Mouse (Mus musculus): ENCODE measurements around the gene Wdr81.

The Wdr81 gene

DNA sequence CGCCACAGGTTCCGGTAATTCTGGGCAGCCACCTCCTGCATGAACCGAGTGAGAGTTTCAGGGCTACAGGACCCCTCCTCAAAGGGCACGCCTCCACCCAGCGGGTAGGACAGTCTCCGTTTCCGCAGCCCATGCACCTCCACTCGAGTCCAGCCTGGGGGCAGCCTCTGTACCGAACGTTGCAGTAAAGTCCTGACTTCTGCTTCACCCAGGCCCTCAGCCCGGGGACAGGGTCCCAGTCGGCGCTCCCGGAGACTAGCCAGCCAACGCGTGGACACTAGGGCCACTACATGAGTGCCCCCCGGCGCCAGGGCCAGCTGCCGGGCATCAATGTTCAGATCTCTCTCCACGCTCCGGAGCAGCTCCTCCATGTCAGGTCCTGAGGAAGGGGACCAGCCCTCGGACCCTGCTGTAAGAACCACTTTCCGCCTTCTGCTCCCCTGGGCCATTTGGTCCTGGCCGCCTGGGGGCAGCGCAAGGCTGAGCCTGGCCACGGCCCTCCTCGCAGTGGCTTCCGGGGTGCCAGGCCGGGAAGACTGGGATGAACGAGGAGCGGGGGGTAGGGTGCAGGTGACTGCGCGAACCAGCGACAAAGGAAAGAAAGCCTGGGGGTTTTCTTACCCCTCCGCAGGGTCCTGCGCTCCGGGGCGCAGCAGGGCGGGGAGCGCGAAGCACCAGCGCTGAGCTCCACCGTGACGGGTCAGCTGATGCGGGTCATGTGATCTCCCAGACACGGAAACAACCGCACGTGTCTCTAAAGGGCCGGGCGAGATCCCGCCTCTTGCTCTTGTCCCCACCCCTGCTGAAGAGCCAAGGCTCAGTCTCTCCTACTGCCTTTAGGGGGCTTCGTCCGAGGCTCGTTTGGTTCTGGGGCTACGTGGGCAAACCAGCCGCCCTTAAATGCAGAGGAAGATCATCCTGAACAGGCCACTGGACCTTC, at the start of gene Wdr81:
Gene Wdr81, minus strand, starts transcription at position 727 of the 940 bp plus-strand sequence.
- peak; percentile 80 to 86 for DNase-seq (ENCODE audit: low spot score in 2 of 2)

DNA sequence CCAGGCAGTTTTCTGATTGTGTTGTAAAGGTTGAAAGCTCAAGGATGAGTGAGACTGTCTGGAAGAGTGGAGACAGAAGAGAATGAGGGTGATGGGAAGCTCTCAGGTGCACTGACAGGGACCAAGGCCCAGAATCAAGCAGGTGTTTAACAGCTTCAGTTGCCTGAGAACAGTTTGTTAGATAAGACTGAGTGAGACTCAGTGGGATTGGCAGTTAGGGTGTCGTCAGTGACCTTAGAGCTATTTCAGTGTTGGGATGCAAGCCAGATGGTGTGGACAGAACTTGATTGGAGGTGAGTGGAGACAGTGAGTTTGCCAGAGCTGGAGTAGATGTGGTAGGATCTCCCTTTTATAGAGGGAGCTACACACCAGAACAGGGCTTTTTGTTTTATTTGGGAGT, 43.6 kb upstream of the Wdr81 start:
- no peak for DNase-seq (ENCODE audit: low spot score in 2 of 2)

DNA sequence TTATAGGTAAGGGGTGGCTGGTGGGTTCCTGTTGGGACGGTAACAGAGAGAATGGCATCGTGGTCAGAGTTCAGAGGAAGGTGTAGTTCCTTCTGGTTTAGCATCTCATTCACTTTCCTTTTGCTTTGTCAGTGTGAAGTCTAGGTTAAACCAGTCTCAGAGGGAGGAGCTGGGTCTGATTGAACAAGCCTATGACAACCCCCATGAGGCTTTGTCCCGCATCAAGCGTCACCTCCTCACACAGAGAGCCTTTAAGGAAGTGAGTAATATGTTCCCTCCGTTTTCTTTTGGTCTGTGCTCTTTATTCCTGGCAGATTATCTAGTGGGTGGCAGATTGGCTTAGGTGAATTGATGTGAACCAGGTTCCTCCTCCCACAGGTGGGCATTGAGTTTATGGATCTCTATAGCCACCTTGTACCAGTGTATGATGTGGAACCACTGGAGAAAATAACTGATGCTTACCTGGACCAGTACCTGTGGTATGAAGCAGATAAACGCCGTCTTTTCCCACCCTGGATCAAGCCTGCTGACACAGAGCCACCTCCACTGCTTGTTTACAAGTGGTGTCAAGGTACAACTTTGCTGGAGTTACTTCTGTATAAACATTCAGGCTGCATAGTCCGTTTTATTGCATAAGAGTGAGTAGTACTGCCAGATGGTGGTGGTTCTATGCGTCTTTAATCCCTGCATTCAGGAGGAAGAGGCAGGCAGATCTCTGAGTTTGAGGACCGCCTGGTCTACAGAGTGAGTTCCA, 40.0 kb upstream of the Wdr81 start:
- DNase-seq (ENCODE audit: low spot score in 2 of 2), result no peak

DNA sequence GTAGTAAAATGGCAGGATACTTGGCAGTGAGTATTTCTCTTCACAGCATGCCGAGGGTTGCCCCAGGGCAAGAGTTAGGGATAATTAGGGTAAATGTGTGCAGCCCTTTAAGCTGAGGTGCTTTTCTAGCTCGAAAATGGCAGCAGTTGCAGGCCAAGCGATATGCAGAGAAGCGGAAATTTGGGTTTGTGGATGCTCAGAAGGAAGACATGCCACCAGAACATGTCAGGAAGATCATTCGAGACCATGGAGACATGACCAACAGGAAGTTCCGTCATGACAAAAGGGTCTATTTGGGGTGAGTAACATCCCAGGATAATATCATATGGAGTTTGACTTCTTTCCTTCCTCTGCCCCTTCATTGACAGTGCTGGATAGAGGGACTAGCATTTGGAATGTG, 33.0 kb upstream of the Wdr81 start:
- DNase-seq (ENCODE audit: low spot score in 2 of 2), result no peak

DNA sequence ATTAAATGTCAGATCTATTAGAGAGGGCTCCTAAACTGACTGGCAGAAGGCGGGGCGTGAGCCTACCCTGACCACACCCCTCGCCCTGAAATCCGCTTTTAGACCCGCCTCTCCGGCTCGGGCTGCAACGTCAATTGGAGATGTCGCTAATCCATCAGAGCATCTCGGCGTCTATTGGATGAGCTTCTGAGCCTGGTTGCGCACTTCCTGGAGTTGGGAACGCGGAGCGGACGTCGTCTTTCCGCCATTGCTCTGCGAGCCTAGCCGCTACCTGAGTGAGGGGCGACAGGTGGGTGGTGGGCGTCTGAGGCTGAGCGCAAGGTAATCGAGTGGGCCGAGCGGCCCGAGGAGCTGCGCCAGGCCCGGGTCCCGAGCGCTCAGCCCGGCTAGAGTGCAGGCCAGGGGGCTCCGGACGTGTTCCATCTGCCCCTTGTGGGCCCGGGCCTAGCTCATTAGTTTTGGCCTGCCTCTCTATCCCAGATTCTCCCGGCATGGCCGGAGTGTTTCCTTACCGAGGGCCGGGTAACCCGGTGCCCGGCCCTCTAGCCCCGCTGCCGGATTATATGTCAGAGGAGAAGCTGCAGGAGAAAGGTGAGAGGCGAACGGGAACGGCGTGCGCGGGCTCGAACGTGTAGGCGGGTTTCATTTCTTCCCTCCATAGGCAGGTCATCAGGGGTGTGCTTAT, 32.2 kb upstream of the Wdr81 start, which contains the start of gene Prpf8:
Gene Prpf8, plus strand, starts transcription at position 216 of the 685 bp plus-strand sequence.
- peak; percentile 94 to 95 for DNase-seq (ENCODE audit: low spot score in 2 of 2)

DNA sequence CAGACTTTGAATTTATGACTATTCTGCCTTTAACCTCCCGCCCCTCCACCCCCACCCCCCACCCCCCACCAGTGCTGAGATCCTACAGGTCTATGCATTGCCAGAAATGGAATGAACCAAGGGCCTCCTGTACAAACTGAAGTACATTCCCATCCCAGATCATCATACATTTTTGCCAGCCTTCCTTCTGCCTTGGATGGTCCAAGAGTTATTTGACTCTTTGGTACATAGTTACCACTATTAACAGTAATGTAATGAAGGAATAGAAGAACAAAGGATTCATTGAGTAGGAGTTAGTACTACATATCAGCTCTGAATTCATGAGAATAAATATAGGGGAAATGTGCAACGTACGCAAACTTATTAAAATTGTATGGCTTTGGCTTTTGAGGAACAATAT, 31.7 kb upstream of the Wdr81 start:
- no peak for DNase-seq (ENCODE audit: low spot score in 2 of 2)

DNA sequence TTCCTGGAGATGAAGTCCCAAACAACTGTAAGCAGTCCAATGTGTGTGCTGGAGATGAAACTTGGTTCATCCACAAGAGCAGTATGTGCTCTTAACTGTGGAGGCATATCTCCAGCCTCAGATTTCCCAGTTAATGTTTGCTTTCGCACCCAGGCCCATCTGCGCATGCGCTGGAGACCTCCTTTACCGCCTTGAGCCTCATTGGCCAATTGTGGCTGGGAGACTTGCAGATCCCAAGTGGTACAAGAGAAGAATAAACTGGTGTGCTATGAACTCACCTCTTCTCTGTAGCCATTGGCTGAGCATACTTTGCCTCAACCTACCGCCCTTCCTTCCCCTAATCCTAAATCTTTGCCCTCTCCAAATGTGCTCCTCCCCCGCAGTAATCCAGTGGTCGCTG, 18.9 kb upstream of the Wdr81 start:
- DNase-seq (ENCODE audit: low spot score in 2 of 2), result no peak

DNA sequence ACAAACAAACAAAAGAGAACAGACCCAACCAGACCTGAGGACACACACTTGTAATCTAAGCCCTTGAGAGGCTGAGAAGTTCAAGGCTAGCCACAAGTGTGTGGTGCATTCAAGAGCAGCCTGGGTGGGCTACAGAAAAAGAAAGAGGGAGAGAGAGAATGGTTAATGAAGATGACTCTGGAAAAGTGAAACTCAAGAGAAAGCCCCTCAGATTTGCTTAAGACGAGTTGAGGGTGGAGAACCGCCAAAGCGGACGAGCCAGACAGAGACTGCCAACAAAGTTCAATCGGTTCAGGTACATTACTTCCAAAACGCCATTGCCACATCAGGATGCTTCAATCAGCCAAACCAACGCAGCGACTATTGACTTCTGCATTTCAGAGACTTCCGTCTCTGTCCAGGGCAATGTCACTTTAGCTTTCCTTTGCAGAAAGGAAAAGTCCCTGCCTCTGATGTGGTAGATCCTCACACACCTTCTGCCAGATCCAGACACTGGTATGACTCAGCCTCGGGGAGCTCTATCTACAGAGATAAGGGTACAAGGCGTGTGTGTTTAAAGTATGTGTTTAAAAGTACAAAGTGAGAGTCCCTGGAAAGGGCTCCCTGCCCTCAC, 18.1 kb upstream of the Wdr81 start:
- DNase-seq (ENCODE audit: low spot score in 2 of 2), result no peak

DNA sequence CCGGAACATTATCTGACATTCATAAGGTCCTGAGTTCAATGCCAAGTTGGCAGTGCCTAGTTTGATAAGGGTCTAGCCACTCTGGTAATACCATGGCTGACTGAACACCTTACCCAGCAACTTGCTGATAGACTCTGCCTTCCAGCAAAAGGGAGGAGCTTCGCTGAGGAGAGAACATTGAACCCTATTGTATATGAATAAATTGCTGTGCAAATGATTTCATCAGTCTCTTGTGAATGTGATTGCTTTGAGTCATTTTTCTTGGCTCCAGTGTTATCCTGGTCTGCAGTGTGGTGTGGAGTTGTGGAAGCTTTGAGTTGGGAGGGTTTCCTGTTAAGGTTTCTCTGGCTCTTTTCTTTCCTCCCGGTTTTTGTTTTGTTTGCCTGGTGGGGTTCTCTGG, 16.2 kb upstream of the Wdr81 start:
- no peak for DNase-seq (ENCODE audit: low spot score in 2 of 2)

DNA sequence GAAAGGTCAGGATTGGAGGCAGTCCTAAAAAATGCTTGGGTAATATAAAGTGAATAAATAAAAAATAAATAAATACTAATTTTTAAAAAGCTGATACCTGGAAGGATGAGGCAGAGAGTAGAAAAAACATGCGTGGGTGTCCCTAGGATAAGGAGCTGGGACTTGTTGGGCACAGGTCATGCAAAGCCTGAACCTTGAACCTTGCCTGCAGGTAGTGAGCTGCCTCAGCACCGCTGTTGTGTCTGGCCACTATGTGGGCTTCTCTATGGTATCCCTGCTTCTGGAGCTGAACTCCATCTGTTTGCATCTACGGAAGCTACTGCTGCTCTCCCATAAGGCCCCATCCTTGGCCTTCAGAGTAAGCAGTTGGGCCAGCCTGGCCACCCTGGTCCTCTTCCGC, 14.7 kb upstream of the Wdr81 start:
- no peak for DNase-seq (ENCODE audit: low spot score in 2 of 2)

DNA sequence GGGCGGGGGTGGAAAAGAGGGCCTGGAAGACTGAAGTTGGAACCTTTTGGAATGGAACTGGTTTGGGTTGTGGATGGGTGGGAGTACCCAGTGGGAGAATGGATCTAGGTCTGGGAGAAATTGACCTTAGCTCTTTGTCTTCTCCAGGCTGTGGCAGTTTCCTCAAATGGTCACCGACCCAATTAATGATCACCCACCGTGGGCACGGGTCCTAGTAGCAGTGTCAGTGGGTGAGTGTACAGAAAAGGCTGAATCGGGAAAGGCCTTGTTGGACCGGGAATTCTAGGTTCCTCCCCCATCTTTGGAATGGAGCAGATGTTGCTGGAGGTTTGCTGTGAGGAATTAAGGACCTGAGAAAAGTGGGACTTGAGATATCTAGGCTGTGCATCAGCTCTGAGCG, 13.9 kb upstream of the Wdr81 start:
- no peak for DNase-seq (ENCODE audit: low spot score in 2 of 2)

DNA sequence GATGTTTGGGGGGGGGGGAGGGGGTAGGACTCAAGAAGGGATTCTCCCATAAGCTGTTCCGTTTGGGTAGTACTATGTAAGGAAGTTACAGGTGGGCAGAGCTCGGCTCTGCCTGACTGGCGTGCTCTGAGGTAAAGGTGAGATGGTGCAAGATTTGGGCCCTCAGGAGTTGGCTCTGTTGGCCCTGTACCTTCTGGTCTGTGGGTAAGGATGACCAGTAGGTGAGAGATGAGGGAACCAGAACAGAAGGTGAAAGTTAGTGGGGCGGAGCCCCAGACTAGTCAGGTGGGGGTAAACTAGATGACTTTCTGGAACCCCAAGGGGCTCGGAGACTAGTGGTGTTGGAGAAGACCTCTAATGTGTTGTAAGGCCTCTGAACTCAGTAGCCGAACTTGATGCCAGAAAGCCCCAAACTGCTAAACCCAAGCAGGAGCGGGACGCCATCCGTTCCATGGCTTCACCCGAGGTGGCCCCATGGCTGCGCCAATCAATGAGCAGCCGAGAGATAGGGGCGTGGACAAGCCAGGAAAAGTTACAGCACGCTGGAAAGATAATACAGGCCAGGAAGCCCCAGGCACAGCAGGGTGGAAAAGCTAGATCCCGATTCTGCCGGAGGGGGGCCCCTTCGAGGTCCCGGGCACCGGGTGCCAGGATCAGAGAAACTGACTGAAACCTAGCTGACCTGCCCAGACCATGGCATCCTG, 13.1 kb upstream of the Wdr81 start:
- no peak for DNase-seq (ENCODE audit: low spot score in 2 of 2)

DNA sequence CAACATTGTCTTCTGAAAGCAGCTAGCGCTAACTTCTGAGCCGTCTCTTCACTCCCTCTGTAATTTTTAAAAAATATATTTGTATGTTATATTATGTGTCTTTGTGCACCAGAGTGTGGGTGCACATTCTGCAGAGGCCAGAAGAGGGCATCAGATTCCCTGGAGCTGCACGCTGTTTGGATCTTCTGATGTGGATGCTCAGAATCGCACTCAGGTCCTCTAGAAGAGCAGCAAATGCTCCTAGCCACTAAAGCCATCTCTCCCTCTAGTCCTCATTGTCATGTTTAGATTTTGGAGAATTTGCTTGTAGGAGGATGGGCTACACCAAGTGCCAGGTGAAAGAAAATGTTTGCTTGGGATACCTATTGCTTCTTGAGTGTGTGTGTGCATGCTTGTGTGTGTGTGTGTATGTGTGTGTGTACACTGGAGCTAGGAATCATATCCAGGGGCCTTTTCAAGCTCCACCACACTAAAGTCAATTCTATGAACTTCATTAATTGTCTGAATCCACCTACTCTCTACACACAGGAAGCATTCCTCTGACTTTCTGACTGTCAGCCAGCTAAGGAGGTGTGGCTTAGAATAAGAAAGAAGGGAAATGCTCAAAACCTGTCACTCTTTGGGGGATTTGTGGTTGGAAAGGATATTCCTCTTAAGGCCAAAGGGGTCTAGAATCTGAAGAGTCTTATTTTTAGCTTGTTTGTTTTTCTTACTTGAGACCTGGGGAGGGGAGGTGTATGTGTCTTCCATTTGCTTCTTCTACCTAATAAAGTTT, 12.4 kb upstream of the Wdr81 start:
- no peak for DNase-seq (ENCODE audit: low spot score in 2 of 2)

DNA sequence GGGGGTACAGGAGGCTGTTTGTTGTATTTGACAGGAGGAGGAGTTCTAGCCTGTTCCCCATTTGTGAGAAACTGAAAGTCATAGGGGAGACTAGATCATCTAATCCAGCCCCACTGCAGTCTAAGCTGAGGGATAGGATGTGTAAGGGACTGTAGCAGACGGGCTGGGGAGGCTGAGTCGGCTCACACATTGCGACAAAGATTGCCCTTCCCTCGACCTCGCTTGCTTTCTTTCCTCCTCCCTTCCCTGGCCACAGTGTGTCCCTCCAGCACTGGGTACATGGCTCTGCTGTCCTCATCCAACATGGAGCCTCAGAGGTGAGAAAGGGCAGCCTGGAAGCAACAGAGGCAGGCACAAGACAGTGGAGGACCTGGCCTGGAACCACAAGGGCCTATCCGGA, 10.5 kb upstream of the Wdr81 start:
- DNase-seq (ENCODE audit: low spot score in 2 of 2), result no peak

DNA sequence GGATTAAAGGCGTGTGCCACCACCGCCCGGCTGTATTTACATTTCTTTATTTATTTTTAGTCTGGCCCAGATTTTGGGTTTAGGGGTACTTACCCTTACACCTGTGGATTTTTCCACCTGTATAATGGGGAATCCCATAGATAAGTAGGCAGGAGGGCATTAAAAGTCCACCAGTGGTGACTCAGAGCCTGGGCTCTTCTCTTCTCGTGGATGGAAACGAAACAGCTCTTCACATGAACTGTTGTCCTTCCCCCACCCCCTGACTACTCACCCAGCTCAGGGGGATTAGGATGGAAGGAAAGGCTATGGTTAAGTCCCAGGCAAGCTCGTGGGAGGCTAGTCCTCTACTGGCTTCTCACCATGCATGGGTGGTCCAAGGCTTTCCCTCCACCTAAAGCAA, 9.9 kb upstream of the Wdr81 start:
- DNase-seq (ENCODE audit: low spot score in 2 of 2), result no peak

DNA sequence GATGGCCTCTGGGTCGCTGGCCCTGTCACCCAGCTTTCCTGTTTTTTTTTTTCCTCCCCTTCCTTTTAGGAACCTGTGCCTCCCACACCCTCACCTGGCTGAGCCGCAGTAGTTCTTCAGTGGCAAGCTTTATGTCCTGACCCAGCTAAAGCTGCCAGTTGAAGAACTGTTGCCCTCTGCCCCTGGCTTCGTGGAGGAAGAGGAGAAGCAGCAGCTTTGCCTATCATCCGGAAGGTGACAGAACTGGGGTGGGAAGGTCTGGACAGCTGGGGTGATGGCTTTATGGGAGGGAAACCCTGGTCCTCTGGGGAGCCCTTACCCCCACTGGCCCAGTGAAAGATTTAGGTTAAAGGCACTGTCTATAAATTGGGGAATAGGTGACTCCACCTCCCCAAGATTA, 9.1 kb upstream of the Wdr81 start:
- no peak for DNase-seq (ENCODE audit: low spot score in 2 of 2)

DNA sequence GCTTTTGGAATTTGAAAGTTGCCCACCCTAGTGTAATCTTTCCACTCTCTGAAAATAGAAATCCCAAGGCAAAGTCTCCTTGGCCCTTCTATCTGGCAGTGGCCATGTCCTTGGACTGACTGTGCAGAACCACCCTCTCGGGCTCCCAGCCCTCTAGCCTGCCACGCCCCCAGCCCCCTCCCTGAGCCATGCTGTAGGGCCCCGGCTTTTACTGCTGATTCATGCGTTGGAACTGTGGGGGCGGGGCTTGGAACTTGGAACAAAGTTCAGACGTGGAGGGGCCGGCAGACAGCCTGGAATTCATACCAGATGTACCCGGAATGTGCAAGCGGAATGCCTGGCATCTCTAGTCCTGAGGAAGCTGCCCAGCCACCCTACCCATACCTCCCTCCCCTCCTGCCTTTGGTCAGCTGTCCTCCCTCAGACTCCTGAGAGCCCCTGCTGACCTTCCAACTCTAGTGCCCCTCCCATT, 8.4 kb upstream of the Wdr81 start:
- peak; percentile 37 to 40 for DNase-seq (ENCODE audit: low spot score in 2 of 2)

DNA sequence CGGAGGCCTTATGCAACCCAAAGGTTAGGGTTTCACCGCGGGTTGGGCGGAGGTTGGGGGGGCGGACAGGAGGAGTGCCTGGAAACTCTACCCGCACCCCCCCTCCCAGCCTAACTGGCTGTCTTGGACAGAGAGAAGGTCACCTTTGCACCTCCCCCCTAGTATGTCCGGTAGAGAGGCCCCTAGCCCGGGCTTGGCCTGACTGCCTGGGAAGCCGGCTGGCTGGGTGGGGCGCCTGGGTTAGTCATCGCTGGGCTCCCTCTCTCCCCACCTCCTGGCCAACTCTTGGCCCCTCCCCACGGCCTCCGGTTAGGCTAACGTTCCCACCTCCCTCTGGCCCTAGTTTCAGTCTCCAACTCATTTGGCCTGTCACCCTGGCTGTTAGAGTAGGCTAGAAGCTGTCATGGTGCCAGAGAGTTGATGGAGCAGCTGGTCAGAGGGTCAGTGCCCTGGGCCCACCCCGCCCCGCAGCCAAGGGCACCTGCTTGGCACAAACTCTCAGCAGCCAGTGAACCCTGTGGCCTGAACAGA, 7.8 kb upstream of the Wdr81 start:
- DNase-seq (ENCODE audit: low spot score in 2 of 2), result peak in 1 of 2 experiments; percentile 32

DNA sequence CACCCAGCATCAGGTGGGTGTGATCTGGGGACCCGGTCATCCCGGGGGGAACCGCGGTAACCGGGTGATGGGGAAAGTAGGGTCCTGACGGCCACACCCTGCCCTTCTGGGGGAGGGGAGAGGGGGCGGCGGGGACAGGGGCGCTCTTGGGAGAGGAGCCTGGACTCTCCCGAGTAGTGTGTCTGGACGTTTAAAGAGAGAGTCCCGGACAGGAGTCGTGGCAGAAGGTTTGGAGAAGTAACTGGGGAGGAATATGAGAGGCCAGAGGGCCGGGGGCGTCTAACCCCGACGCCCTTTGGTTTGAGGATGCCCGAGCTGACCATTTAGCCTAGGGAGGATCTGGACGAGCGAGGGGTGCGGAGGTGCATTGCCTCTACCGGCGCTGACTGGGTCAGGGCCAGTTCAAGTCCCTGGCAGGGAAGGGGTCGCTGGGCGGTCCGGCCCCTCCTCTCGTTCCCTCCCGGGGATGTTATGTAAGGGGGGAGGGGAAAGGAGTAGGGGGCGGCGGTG, 7.3 kb upstream of the Wdr81 start:
- peak; percentile 25 to 55 for DNase-seq (ENCODE audit: low spot score in 2 of 2)

All from thymus, postnatal 10 days (tissue).